ENCODE assay signal across 8 mouse cellular contexts in genomic region chr8:122283356-122284202, GRCm38 (mm10). TPM values are rescaled to one million over a fixed set of nuclear protein-coding genes. Genes with fewer than 3 reads are reported as not detected.
DNase-seq lines count a peak whose midpoint lies in the region; ATAC-seq and TF ChIP-seq lines count a peak whose summit lies in the region.

No protein-coding gene starts in this region.

- no peak for TF ChIP-seq CTCF in E14TG2a.4 (conservative IDR thresholded peaks at IDR 0.05; ENCODE audit: low read length)
- peak; percentile 12; the same call in 1 of the 2 replicates for TF ChIP-seq CTCF in gastrocnemius, adult 2 months (IDR thresholded peaks at IDR 0.05)

- H3K36me3 ChIP-seq in E14TG2a.4 (ENCODE audit: insufficient read depth, low read length) = no peaks in the 10 kb centered on the region
- H3K36me3 ChIP-seq in hindbrain, embryonic 15.5 days = no peaks in the 10 kb centered on the region
- peaks cover 56% of the 10 kb centered on the region for H3K36me3 ChIP-seq in megakaryocyte, embryonic 14.5 days (replicated peaks; ENCODE audit: low read length)

- peak overlapping the region; percentile 83 for H3K4me3 ChIP-seq in E14TG2a.4 (replicated peaks; ENCODE audit: low read length)
- peak overlapping the region; percentile 89 for H3K4me3 ChIP-seq in gastrocnemius, adult 2 months
- peak overlapping the region; percentile 61 for H3K4me3 ChIP-seq in hindbrain, embryonic 15.5 days
- peak overlapping the region; percentile 98 for H3K4me3 ChIP-seq in megakaryocyte, embryonic 14.5 days (replicated peaks)

- peak overlapping the region; percentile 97 for H3K4me2 ChIP-seq in hindbrain, embryonic 15.5 days

- peaks cover 42% of the 10 kb centered on the region for H3K4me1 ChIP-seq in E14TG2a.4 (replicated peaks; ENCODE audit: low read depth, low read length)
- H3K4me1 ChIP-seq in hindbrain, embryonic 15.5 days (replicated peaks) = peaks cover 34% of the 10 kb centered on the region
- H3K4me1 ChIP-seq in megakaryocyte, embryonic 14.5 days = peaks cover 76% of the 10 kb centered on the region

- H3K27ac ChIP-seq in gastrocnemius, adult 2 months = peak overlapping the region; percentile 76
- H3K27ac ChIP-seq in hindbrain, embryonic 15.5 days (replicated peaks) = peak overlapping the region; percentile 81

- peaks cover 74% of the 10 kb centered on the region for H3K27me3 ChIP-seq in E14TG2a.4 (ENCODE audit: insufficient read depth, low read length)
- peaks cover 7% of the 10 kb centered on the region; the same call in 1 of the 2 replicates for H3K27me3 ChIP-seq in hindbrain, embryonic 15.5 days
- H3K27me3 ChIP-seq in megakaryocyte, embryonic 14.5 days (replicated peaks) = no peaks in the 10 kb centered on the region

- no peaks in the 10 kb centered on the region for H3K9me3 ChIP-seq in E14TG2a.4 (ENCODE audit: low read length)
- no peaks in the 10 kb centered on the region for H3K9me3 ChIP-seq in hindbrain, embryonic 15.5 days
- H3K9me3 ChIP-seq in megakaryocyte, embryonic 14.5 days = no peaks in the 10 kb centered on the region

- peak; percentile 78 for DNase-seq in adrenal gland, postnatal 10 days
- DNase-seq in gastrocnemius, adult 2 months = peak; percentile 81
- peak; percentile 59 to 61 for DNase-seq in left cerebral cortex, postnatal 36 days (ENCODE audit: low spot score in 2 of 2)
- DNase-seq in spleen, postnatal 4 days (ENCODE audit: low spot score in 2 of 2) = peak; percentile 69 to 83

- intact Hi-C loops in gastrocnemius, adult 2 months (cut with DNase I) = loop anchor here (2.0 kb wide), 1 partner anchor 49 kb away; no protein-coding TSS in a partner anchor
- intact Hi-C loops in left cerebral cortex, postnatal 36 days (cut with DNase I) = no loop called here

- no peak for ATAC-seq in hindbrain, embryonic 15.5 days (ENCODE audit: low FRiP score, low read depth)
- no peak for ATAC-seq in erythroid progenitor cell, adult 5-6 weeks (replicated peaks; ENCODE audit: low FRiP score, poor library complexity, severe bottlenecking)

- H3K9ac ChIP-seq in hindbrain, embryonic 15.5 days = peak overlapping the region; percentile 65

- under 1% methylated on average over 37 of the region's 37 CpGs for WGBS in hindbrain, embryonic 15.5 days

RNA-seq across cellular contexts. Expression of gene Zfpm1, which starts 1.6 kb away (rescaled TPM):
- total RNA-seq in adrenal gland, postnatal 10 days (2021) = 10 to 100 TPM; 27.2 to 29.0 TPM
- 1 to 10 TPM; 6.6 to 8.8 TPM for total RNA-seq in gastrocnemius, adult 2 months (2021)
- polyA plus RNA-seq in hindbrain, embryonic 15.5 days (2015; fragmentation: Nextera tagmentation; extraction: Ambion mirVana) = 1.4 and 2.3 TPM in 2 replicates
- 10 to 100 TPM; 33.9 to 35.3 TPM for total RNA-seq in left cerebral cortex, postnatal 36 days (2021)
- 1,238 and 3,030 TPM in 2 replicates for polyA plus RNA-seq in megakaryocyte, embryonic 14.5 days (2012; ENCODE audit: insufficient read depth, low replicate concordance)
- total RNA-seq in erythroid progenitor cell, adult 5-6 weeks (2015; ENCODE audit: low replicate concordance) = 176 and 254 TPM in 2 replicates
- total RNA-seq in erythroid progenitor cell, adult 5-6 weeks (2017; ENCODE audit: low replicate concordance) = 303 and 467 TPM in 2 replicates

Comparison
In these comparisons a context has a peak if more than half of its experiments do, and no peak if none do; other contexts are left out.
1. RNA of gene Zfpm1, which starts 1.6 kb away (total RNA-seq): 176 to 467 TPM in erythroid progenitor cell, adult 5-6 weeks; 33.9 to 35.3 TPM in left cerebral cortex, postnatal 36 days, 27.2 to 29.0 TPM in adrenal gland, postnatal 10 days and 6.6 to 8.8 TPM in gastrocnemius, adult 2 months; every median in the first group is over 4 times any median in the second.
2. Peak in every context shown above with its lines, with median percentiles within 50 percentile points of each other: H3K4me3 ChIP-seq and DNase-seq.